Mouse (Mus musculus) kidney, adult 2 months (tissue): ENCODE data around the gene Zfp948. TPM values are rescaled to one million over a fixed set of nuclear protein-coding genes. Genes with fewer than 3 reads are reported as not detected.
"Not testable (repeated sequence)": the region's sequence is repeated elsewhere in the genome, so short reads cannot be mapped to it uniquely, and the experiment has no call there.

Source experiments
- DNase-seq: peaks from one replicate; pipeline ENCODE4 v3.0.0; 2021
- H3K27ac ChIP-seq: fragments of 200-500 bp; 2 replicates; pipeline ENCODE4 v1.5.1; 2012; ENCODE audit warnings: low read depth, low read length, control low read depth, inconsistent platforms; ENCODE audit not compliant: insufficient read depth
- H3K27me3 ChIP-seq: fragments of 200-500 bp; replicated peaks from 2 replicates; pipeline ENCODE4 v1.6.1; 2012; ENCODE audit warnings: mild to moderate bottlenecking, moderate library complexity, low read length, inconsistent platforms; ENCODE audit not compliant: control insufficient read depth, insufficient read depth
- H3K36me3 ChIP-seq: fragments of 200-500 bp; 2 replicates; pipeline ENCODE4 v1.6.1; 2012; ENCODE audit warnings: mild to moderate bottlenecking, moderate library complexity, low read length, inconsistent platforms; ENCODE audit not compliant: control insufficient read depth, insufficient read depth
- H3K4me1 ChIP-seq: fragments of 200-500 bp; 2 replicates; pipeline ENCODE4 v1.6.1; 2011; ENCODE audit warnings: low read length; ENCODE audit not compliant: control insufficient read depth, insufficient read depth
- H3K4me3 ChIP-seq: fragments of 200-500 bp; 2 replicates; pipeline ENCODE4 v1.5.1; 2011; ENCODE audit warnings: mild to moderate bottlenecking, low read depth, low read length, control low read depth; ENCODE audit not compliant: insufficient read depth
- CTCF ChIP-seq: fragments of 200-500 bp; conservative IDR thresholded peaks from 2 replicates; pipeline ENCODE4 v1.5.1; 2011; ENCODE audit warnings: low read depth, mild to moderate bottlenecking, control low read depth, low read length, moderate library complexity, mixed read lengths; ENCODE audit not compliant: insufficient read depth, insufficient read length
- POLR2A ChIP-seq: fragments of 200-500 bp; IDR thresholded peaks from one replicate; pipeline ENCODE4 v1.6.1; 2011; ENCODE audit warnings: low read depth, low read length, control low read depth
- WGBS: fragments of 180-500 bp; shearing (Covaris S2); methylation state at CpG from one replicate; pipeline ENCODE4 v1.1.7; 2018; 5-methylcytosine and 5-hydroxymethylcytosine counted together
- polyA plus RNA-seq: library from polyadenylated mRNA; depleted of rRNA; stranded (reverse); fragments of >200 nt; gene quantifications from 2 replicates; pipeline ENCODE4 v1.2.3, GENCODE M21; 2012; rRNA removed

Gene Zfp948
- polyA plus RNA-seq, 1 experiment, result 1.5 TPM

- WGBS, result 23% methylated on average over 1 of the region's 1 CpGs
- no peak overlapping the region for H3K27ac ChIP-seq
- no peak overlapping the region for H3K4me3 ChIP-seq
Measured at GRCm38 (mm10) chr17:21567696-21568095, 888 bp downstream of the Zfp948 start.

GRCm38 (mm10) chr17:21579080-21579479, 12.3 kb downstream of the Zfp948 start:
- H3K4me3 ChIP-seq, result no peak overlapping the region
- DNase-seq, result no peak
- peaks cover 1% of the 10 kb centered on the region for H3K36me3 ChIP-seq
- H3K4me1 ChIP-seq, result no peaks in the 10 kb centered on the region
- no peaks in the 10 kb centered on the region for H3K27me3 ChIP-seq
- TF ChIP-seq CTCF (no peak), POLR2A (no peak)
- WGBS, result 72% methylated on average over 1 of the region's 1 CpGs
- H3K27ac ChIP-seq, result no peak overlapping the region

More at GRCm38 (mm10) chr17:21567696-21568095, 888 bp downstream of the Zfp948 start:
- Histone ChIP-seq H3K27me3 (no peaks in the 10 kb centered on the region), H3K36me3 (no peaks in the 10 kb centered on the region; the same call in 1 of the 2 replicates), H3K4me1 (peaks cover 6% of the 10 kb centered on the region; the same call in 1 of the 2 replicates)
- DNase-seq, result peak; percentile 12
- TF ChIP-seq CTCF (no peak), POLR2A (no peak)

- Histone ChIP-seq H3K4me3 (no peak overlapping the region), H3K27ac (no peak overlapping the region), H3K4me1 (no peaks in the 10 kb centered on the region), H3K27me3 (no peaks in the 10 kb centered on the region), H3K36me3 (peaks cover 3% of the 10 kb centered on the region)
- TF ChIP-seq CTCF (peak; percentile 65), POLR2A (no peak)
- peak; percentile 74 for DNase-seq
- WGBS, result 18% methylated on average over 5 of the region's 5 CpGs
Measured at GRCm38 (mm10) chr17:21579493-21580175, 12.8 kb downstream of the Zfp948 start.

GRCm38 (mm10) chr17:21585521-21585920, 18.7 kb downstream of the Zfp948 start:
- no peak overlapping the region for H3K4me3 ChIP-seq
- TF ChIP-seq POLR2A (no peak), CTCF (no peak)
- H3K27me3 ChIP-seq, result no peaks in the 10 kb centered on the region
- DNase-seq, result no peak
- no peaks in the 10 kb centered on the region for H3K4me1 ChIP-seq
- H3K36me3 ChIP-seq, result peaks cover 21% of the 10 kb centered on the region
- no peak overlapping the region for H3K27ac ChIP-seq
- 99% methylated on average over 2 of the region's 2 CpGs for WGBS

- Histone ChIP-seq H3K27ac (no peak overlapping the region), H3K4me1 (no peaks in the 10 kb centered on the region), H3K36me3 (no peaks in the 10 kb centered on the region), H3K27me3 (no peaks in the 10 kb centered on the region), H3K4me3 (no peak overlapping the region)
- 78% methylated on average over 3 of the region's 3 CpGs for WGBS
- TF ChIP-seq POLR2A (no peak), CTCF (no peak)
- DNase-seq, result no peak
Measured at GRCm38 (mm10) chr17:21616356-21616755, 49.5 kb downstream of the Zfp948 start.

GRCm38 (mm10) chr17:21617352-21617751, 50.5 kb downstream of the Zfp948 start:
- no peaks in the 10 kb centered on the region for H3K27me3 ChIP-seq
- DNase-seq, result no peak
- H3K27ac ChIP-seq, result no peak overlapping the region
- H3K4me3 ChIP-seq, result no peak overlapping the region
- TF ChIP-seq POLR2A (no peak), CTCF (no peak)
- H3K4me1 ChIP-seq, result no peaks in the 10 kb centered on the region
- no peaks in the 10 kb centered on the region for H3K36me3 ChIP-seq
- WGBS, result 7% methylated on average over 9 of the region's 9 CpGs

GRCm38 (mm10) chr17:21623647-21624046, 56.8 kb downstream of the Zfp948 start:
- no peak overlapping the region for H3K4me3 ChIP-seq
- no peaks in the 10 kb centered on the region for H3K36me3 ChIP-seq
- no peak overlapping the region for H3K27ac ChIP-seq
- 0% methylated on average over 1 of the region's 3 CpGs for WGBS
- no peaks in the 10 kb centered on the region for H3K4me1 ChIP-seq
- no peaks in the 10 kb centered on the region for H3K27me3 ChIP-seq
- no peak for DNase-seq
- TF ChIP-seq POLR2A (no peak), CTCF (no peak)

- 60% methylated on average over 4 of the region's 4 CpGs for WGBS
- H3K36me3 ChIP-seq, H3K27me3 ChIP-seq, H3K27ac ChIP-seq, H3K4me3 ChIP-seq, H3K4me1 ChIP-seq, DNase-seq: not testable (repeated sequence)
Measured at GRCm38 (mm10) chr17:21635758-21636157, 69.0 kb downstream of the Zfp948 start.

Other genes starting within 250 kb of the Zfp948 start
- 0.24 and 0.42 TPM in 2 replicates for gene Zfp677, start 183.3 kb upstream of the Zfp948 start, polyA plus RNA-seq
- gene Zfp54, start 143.8 kb upstream of the Zfp948 start, polyA plus RNA-seq, result 0.76 and 0.80 TPM in 2 replicates
- 0.64 and 1.1 TPM in 2 replicates for gene Zfp51, start 116.6 kb upstream of the Zfp948 start, polyA plus RNA-seq
- 1.0 and 1.2 TPM in 2 replicates for gene Zfp53, start 78.0 kb upstream of the Zfp948 start, polyA plus RNA-seq
- 0.39 and 0.81 TPM in 2 replicates for gene Zfp52, start 31.5 kb upstream of the Zfp948 start, polyA plus RNA-seq
- gene Zfp983, start 83.6 kb downstream of the Zfp948 start, polyA plus RNA-seq, result 0.34 and 0.61 TPM in 2 replicates
- gene Gm10226, start 124.9 kb downstream of the Zfp948 start, polyA plus RNA-seq, result not detected in 2 replicates
- 0.69 and 1.0 TPM in 2 replicates for gene Zfp760, start 140.7 kb downstream of the Zfp948 start, polyA plus RNA-seq
- gene Zfp229, start 163.8 kb downstream of the Zfp948 start, polyA plus RNA-seq, result 1.9 TPM in 2 replicates